Mouse (Mus musculus) kidney, postnatal 10 days (tissue): ENCODE results near the gene Slc22a4.
"Not testable (repeated sequence)": the region's sequence is repeated elsewhere in the genome, so short reads cannot be mapped to it uniquely, and the experiment has no call there.

Experiments
- DNase-seq: peaks from one replicate; pipeline ENCODE4 v3.0.0; 2021; ENCODE audit warnings: mixed read lengths

Slc22a4 gene

GRCm38 (mm10) chr11:54057428-54057827 is 29.5 kb upstream of the Slc22a4 start:
- DNase-seq, result no peak

DNA sequence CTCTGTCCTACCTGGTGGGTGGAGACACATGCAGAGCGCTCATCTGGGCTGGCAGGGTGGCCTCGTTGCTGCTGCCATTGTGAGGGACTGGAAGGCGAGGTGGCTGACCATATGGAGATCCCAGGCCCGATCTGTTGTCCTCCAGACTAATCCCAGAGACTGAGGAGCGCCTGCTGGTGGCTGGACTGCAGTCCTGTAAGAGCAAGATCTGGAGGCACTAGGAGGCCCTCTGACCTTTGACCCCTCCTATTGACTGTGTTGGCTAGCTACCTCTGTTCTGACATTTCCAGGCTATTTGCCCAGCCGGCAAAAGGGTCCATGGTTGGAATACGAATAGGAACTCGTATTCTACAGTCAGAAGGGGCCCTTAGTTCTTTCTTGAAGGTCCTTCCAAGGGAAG is 28.2 kb upstream of the Slc22a4 start:
- DNase-seq, result peak; percentile 48

DNA sequence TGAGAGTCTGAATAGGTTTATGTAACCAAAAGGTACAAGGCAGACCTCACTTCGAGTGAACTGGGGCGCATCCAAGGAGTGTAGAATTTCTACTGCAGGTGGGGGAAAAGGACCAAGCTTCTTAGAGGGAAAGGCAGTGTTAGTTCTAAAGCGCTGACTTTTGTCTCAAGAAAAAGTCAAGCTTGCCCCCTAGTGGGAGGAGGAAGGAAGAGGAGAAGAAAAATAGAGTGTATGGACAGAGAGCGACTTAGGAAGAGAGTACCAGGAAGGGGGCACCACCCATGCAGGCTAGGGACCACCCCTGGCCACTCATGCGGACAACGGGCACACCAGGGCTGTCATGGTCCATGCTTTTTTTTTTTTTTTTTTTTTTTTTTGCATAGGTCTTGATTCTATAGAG is 26.4 kb upstream of the Slc22a4 start:
- peak; percentile 64 for DNase-seq

- DNase-seq, result peak; percentile 20
Observed at GRCm38 (mm10) chr11:54053090-54053489, 25.2 kb upstream of the Slc22a4 start.

DNA sequence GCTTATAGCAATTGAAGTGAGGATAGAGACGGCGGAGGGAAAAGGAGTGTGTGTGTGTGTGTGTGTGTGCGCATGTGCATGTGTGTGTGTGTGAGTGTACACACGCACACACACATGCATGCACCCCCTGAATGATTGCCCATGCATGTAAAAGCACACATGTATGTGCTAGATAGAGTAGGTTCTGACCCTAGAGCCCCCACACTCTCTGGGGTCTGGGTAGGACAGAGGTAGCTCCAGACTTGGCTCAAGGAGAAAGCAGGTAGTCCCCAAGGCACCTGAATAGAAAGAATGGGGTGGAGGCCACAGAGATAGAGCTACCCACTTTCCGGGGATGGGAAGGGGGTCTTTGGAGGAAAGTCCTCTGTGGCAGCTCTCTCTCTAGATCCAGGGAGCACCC is 24.2 kb upstream of the Slc22a4 start:
- no peak for DNase-seq

- peak; percentile 61 for DNase-seq
Observed at GRCm38 (mm10) chr11:54051161-54051560, 23.3 kb upstream of the Slc22a4 start.

DNA sequence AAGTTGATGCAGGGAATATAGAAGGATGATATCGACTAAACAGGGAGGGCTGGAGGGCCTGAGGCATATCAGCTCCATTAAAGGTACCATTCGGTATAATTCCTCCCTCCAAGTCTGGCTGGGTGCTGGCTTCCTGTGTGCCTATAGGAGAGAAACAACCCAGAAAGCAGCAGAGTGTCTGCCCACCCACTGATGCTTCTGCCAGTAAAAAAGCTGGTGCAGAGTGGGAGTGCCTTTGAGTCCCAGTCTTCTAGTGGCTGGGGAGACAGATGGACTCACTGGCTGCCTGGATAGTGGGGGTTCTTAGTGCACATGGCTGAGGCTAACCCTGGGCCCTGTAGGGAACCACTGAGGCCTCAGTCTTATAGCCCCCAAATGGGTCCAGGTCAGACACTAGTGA is 22.3 kb upstream of the Slc22a4 start:
- DNase-seq, result no peak

DNA sequence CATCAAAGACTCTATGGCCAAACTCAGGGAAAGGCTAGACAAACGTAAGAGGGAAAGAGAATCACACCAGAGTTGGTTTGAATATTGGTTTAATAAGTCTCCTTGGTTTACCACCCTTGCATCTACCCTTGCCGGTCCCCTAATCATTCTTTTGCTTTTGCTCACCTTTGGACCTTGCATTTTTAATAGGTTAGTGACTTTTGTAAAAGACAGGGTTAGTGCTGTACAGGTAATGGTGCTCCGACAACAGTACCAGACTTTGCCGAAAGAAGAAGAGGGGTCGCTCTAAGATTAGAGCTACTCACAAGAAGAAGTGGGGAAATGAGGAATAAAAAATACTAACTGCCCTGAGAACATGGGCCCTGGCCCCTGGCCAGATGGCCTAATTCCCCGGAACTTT is 12.8 kb upstream of the Slc22a4 start:
- no peak for DNase-seq

- not testable (repeated sequence) for DNase-seq
Observed at GRCm38 (mm10) chr11:54032872-54033271, 5.0 kb upstream of the Slc22a4 start.

DNA sequence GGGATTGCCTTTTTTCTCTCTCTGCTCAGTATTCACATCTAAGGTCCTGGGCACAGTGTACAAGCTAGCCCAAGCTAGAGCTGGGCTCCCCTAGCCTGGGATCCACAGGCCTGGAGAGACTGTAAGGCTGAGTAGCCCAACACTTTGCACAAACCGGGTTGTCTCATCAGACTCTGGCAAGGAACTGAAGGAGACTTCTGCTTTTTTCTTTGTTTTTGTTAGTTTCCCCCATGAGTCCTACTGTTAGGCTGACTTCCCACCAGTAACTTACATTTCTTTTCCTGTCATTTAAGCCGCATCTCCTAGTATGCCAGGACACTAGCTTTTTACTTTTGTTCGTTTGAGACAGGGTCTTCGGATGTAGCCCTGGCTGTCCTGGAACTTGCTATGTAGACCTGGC is 1.1 kb upstream of the Slc22a4 start:
- DNase-seq, result no peak

GRCm38 (mm10) chr11:54027131-54028043 is 503 bp downstream of the Slc22a4 start:
- peak; percentile 20 for DNase-seq

DNA sequence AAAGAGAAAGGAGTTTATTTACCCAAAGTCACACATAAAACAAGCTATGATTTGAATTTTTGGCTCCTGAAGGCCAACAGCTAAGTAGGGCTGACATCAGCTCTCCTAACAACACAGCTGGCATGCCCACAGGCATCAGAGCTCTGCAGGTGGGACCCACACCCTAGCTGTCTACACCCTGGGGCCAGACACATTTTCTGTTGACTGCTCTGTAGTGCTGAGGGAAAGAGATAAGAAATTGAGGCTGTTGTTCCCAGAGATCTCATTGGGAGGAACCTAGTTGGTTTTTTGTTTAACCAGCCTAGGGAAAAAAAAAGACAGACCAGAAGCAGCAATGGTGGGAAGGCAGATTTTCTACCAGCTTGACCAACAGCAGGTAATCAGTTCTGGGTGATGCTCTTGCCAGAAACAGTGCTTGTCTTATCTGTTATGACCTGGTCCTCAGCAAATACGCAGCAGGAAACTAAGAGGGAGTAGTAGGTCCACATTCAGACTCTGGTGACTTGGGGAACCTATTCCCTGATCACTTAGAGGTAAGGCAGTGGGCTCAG is 1.3 kb downstream of the Slc22a4 start:
- no peak for DNase-seq

DNA sequence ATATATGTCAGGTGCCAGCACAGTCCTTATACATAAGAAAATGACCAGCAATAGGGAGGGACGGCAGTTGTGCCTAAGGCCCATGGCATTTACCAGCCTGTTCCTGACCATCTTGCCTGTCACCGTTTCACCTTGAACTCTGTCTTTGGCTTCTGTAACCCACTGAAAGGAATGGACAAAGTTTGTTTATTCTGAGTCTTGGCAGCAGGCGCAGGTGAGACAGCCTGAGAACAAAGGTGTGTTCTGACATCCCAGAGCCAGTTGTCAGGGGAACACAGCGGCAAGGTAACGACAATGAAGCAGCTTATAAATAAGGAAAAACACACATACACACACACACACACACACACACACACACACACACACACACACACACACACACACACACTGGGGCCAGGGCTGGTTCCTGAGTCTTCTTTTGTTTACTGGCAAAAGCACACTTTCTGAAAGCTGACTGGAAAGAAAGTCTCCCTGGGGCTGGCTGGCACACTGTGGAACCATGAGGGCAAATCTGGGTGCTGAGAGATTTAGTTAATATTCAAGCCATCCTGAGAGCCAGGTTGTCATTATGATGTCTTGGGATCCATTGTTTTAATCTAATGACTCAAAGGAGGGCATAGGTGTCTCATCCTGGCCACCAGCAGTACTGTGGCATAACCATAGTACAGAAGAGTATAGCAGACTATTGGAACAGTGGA is 6.3 kb downstream of the Slc22a4 start:
- no peak for DNase-seq

DNA sequence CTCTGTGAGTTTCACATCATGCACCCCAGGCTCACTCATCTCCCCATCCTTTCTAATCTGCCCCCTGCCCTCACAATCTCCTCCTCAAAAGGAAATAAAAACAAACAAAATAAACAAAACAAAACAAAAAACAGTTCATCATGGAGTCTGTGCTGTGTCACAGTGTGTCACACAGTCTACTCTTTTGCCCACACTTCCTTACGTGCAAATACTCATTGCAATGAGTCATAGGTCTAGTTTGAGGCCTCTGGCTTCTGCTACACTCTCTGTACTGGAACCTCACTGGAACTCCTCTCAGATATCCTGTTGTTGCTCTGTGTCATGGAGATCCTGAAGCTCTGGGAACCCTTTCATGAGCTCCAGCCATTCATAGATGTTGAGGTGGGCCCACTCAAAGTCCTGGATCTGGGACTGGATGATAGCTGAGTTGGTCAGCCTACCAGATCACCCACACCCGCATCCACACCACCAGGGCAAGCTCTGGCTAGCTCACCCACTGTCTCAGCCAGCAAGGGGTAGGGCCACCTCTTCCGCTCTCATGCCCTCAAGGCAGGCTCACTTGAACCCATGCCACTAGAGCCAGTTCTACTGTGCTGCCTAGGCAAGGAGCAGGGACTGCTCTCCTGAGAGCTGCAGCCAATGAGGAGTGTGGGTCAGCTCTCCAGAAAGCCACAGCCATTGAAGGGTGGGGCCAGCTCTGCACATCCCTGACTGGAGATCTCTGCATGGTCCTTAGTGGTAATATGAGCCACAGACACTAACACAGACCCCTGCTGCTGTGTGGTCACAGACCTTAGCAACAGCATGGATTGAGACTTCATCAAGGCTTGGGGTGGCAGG is 8.8 kb downstream of the Slc22a4 start:
- no peak for DNase-seq

- DNase-seq, result no peak
Observed at GRCm38 (mm10) chr11:54017596-54017995, 10.3 kb downstream of the Slc22a4 start.

GRCm38 (mm10) chr11:54016051-54016450 is 11.8 kb downstream of the Slc22a4 start:
- no peak for DNase-seq

DNA sequence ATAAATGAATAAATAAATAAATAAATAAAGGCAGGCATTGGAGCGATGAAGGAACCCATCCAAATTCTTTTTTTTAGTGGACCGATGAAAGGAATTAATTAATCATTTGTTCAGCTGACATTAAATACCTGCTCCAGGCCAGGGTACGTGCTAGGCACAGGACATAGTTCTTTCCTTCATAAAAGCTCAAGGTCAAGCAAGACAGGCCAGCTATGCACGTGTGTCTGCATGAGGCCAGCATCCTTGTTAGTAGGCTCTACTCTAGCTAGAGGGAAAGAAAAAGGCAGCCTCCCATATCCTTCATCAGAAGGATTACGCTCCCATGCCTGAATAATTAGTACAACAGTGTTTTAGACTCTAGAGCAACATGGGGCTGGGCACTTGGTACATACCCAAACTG is 14.9 kb downstream of the Slc22a4 start:
- no peak for DNase-seq

DNA sequence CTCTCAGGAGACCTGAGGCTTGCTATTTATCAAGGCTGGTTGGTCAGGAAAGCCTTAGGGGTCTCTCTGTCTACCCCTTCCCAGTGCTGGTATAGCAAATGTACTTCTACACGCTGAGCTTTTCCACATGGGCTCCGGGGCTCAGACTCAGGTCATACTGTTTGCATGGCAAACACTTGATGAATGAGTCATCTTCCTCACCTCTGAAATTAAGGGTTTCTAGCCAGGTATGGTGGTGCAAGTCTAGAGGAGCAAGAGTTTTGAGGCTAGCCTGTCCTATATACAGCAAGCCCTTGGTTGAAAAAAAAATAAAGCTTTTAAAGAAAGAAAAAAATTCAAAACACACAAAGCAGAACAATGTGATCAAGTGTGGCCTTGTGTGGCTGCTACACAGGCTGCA is 16.6 kb downstream of the Slc22a4 start:
- no peak for DNase-seq

- DNase-seq, result peak; percentile 30
Observed at GRCm38 (mm10) chr11:54008416-54008920, 19.4 kb downstream of the Slc22a4 start.

- no peak for DNase-seq
Observed at GRCm38 (mm10) chr11:54007717-54008116, 20.2 kb downstream of the Slc22a4 start.

DNA sequence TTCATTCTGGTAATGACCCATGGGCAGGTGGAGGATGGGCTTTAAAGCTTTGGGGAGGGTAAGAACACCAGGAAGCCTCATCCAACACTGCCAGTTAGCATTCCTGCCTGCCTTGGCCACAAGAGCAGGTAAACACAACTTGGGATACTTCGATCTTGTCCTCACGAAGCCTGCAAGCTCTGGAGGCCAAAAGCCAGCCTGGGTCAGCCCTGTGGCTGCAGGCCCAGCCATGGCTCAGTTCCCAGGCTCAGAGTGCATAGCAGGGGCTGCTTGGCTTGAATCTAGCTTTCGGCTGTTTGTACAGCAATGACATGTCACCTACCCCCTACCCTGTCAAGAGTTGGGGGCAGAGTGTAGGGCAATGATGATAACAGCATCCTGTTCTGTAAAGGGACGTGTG is 21.0 kb downstream of the Slc22a4 start:
- DNase-seq, result peak; percentile 83

DNA sequence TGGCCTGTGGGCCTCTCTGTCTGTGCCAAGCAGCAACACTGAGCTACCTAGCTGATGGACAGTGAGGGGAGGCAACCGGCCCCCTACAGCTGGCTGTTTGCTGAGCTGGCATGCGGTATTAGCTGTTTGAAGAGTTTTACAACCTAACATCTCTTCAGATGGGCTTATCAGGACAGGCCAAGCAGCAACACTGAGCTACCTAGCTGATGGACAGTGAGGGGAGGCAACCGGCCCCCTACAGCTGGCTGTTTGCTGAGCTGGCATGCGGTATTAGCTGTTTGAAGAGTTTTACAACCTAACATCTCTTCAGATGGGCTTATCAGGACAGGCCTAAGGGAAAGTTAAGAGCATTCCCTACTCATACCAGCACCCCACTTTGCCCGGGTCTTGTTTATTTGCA is 21.5 kb downstream of the Slc22a4 start:
- DNase-seq, result not testable (repeated sequence)

GRCm38 (mm10) chr11:54004734-54005133 is 23.2 kb downstream of the Slc22a4 start:
- no peak for DNase-seq
